Mouse (Mus musculus) hindlimb bud, embryonic 11.5 days (tissue): ENCODE measurements around the gene Pdf.
A peak's percentile ranks its signal among the peaks of the same experiment; 100 is the strongest.
"Not testable (repeated sequence)": the region's sequence is repeated elsewhere in the genome, so short reads cannot be mapped to it uniquely, and the experiment has no call there.

Experiments used
- DNase-seq: peaks from one replicate; pipeline ENCODE4 v3.0.0-alpha.2; 2012; ENCODE audit warnings: low read depth, low spot score; ENCODE audit errors: extremely low spot score

Gene Pdf

GRCm38 (mm10) chr8:107036626-107037025, 11.8 kb downstream of the Pdf start:
- DNase-seq = no peak

GRCm38 (mm10) chr8:107035641-107036040, 12.8 kb downstream of the Pdf start:
- no peak for DNase-seq

- DNase-seq = not testable (repeated sequence)
These were observed 14.8 kb downstream of the Pdf start for GRCm38 (mm10) chr8:107033609-107034008.

- DNase-seq = no peak
These were observed 16.8 kb downstream of the Pdf start for GRCm38 (mm10) chr8:107031577-107032090.

- DNase-seq = peak; percentile 54
These were observed 17.5 kb downstream of the Pdf start, which contains the start of gene Vps4a for GRCm38 (mm10) chr8:107030650-107031576. TSS of gene Vps4a (plus strand) at chr8:107031222.

GRCm38 (mm10) chr8:107030058-107030457, 18.4 kb downstream of the Pdf start:
- no peak for DNase-seq

- no peak for DNase-seq
These were observed 19.1 kb downstream of the Pdf start for GRCm38 (mm10) chr8:107029310-107029709.

GRCm38 (mm10) chr8:107023479-107023878, 24.9 kb downstream of the Pdf start:
- DNase-seq = no peak

GRCm38 (mm10) chr8:107014915-107015314, 33.5 kb downstream of the Pdf start:
- DNase-seq = no peak

GRCm38 (mm10) chr8:107012666-107013065, 35.7 kb downstream of the Pdf start:
- no peak for DNase-seq

GRCm38 (mm10) chr8:107007795-107008194, 40.6 kb downstream of the Pdf start:
- DNase-seq = no peak

GRCm38 (mm10) chr8:107002532-107002931, 45.9 kb downstream of the Pdf start:
- peak; percentile 66 for DNase-seq

GRCm38 (mm10) chr8:106999068-106999467, 49.3 kb downstream of the Pdf start:
- DNase-seq = no peak

GRCm38 (mm10) chr8:106997416-106997815, 51.0 kb downstream of the Pdf start:
- DNase-seq = no peak

- DNase-seq = not testable (repeated sequence)
These were observed 52.1 kb downstream of the Pdf start for GRCm38 (mm10) chr8:106996339-106996738.
